Mouse (Mus musculus): ENCODE data around the gene Fsip1.
A peak's percentile ranks its signal among the peaks of the same experiment; 100 is the strongest.

Fsip1 gene

DNA sequence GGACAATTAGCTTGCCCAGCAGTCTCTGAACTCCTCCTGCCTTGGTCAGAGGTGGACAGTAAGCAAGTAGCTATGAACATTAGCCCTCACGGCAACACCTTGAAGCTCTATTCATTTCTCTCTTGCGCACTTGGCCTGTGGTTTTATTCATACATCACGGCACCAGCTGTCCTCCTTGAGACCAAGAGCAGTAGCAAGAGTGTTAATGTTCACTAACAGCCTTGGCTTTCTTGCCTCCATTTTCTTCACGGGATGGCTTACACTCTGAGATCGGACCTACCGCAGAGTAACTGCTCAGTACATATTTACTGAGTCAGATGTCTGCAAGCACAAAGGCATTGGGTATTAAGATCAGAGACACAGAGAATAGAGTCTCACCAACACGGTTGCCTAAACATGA, 132.3 kb downstream of the Fsip1 start:
- no peak for DNase-seq

DNA sequence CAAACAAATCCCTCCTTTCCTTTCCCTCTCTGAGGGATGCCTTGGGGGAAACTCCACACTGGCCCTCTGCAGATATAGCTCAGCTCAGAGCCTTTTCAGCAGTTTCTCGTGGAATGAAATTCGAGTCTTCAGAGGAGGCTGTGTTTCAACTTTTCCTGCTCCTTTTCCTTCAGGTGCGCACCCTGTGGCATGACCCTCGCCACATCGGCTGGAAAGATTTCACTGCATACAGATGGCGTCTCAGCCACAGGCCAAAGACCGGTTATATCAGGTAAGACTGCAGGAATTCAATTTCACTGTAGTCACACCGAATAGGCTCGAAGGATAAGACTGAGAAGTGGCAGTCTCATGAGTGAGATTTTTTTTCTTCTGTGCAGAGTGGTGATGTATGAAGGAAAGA, 133.0 kb downstream of the Fsip1 start:
- DNase-seq = no peak

DNA sequence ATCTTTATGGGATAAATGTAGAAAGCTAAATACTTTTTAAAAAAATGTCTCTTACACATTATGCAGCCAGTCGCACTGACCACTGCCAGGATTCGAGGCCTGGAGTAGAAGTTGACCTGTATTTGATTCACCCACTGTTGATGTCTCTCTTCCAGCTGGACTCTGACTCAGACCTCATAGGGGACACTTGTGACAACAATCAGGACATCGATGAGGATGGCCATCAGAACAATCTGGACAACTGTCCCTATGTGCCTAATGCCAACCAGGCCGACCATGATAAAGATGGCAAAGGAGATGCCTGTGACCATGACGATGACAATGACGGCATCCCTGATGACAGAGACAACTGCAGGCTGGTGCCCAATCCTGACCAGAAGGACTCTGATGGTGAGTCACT, 134.5 kb downstream of the Fsip1 start:
- DNase-seq = no peak

DNA sequence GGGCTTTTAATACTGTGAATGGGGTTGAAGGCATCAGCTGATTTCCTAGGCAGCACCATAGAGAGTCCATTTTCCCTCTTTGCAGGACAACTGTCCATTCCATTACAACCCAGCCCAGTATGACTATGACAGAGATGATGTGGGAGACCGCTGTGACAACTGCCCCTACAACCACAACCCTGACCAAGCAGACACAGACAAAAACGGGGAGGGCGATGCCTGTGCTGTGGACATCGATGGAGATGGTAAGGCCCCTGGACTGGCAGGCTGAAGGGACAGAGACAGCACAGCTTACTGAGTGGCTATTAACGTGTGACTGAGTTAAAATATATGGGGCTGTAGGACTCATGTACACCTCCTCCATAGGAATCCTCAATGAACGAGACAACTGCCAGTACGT, 136.0 kb downstream of the Fsip1 start:
- no peak for DNase-seq

DNA sequence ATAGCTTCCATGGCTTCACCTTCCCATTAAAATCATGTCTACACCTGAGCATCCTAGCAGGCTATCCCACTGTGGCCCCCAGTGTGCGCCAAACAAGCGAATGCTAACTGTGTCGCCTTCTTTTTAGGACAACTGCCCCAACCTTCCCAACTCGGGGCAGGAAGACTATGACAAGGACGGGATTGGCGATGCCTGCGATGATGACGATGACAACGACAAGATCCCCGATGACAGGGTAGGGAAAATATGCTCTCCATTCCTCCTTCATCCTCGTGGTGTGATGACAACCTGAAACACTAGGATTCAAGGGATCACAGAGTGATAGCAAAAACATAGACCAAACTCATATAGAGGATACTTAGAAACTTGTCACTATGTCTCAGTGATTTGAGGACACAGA, 136.7 kb downstream of the Fsip1 start:
- no peak for DNase-seq

DNA sequence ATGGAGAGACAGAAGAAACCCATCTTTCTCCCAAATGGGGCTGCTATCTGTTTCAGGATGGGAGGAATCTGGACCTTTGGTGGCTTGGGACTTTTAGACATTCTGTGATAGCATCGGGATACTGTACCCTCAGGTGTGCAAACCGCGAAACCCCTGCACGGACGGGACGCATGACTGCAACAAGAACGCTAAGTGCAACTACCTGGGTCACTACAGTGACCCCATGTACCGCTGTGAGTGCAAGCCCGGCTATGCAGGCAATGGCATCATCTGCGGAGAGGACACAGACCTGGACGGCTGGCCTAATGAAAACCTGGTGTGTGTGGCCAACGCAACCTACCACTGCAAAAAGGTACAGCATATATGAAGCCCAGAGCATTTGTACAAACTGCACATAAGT, 137.1 kb downstream of the Fsip1 start:
- no peak for DNase-seq

DNA sequence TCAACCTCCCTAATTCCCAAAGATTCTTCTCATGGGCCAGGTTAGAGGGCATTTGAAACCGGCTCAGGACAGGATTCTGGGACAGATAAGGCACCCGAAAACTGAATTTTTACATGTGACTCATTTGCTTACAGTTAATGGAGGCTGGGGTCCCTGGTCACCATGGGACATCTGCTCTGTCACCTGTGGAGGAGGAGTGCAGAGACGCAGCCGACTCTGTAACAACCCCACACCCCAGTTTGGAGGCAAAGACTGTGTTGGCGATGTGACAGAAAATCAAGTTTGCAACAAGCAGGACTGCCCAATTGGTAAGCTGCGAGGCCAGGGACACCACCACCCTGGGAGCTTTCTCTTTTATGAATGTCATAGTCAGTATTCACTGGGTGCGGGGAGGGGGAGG, 138.3 kb downstream of the Fsip1 start:
- DNase-seq = no peak

DNA sequence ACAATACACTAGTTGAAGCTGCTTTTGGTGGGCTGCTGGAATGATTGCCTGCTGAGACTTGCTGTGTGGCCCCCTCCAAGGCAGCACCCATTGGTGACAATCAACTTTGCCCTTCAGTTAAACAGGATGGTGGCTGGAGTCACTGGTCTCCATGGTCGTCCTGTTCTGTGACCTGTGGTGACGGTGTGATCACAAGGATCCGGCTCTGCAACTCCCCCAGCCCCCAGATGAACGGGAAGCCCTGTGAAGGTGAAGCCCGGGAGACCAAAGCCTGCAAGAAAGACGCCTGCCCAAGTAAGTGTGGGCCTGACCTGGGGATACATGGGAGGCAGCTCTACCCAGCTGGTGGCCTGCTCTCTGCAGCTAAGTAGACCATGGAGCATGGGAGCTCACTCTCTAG, 138.7 kb downstream of the Fsip1 start:
- no peak for DNase-seq

DNA sequence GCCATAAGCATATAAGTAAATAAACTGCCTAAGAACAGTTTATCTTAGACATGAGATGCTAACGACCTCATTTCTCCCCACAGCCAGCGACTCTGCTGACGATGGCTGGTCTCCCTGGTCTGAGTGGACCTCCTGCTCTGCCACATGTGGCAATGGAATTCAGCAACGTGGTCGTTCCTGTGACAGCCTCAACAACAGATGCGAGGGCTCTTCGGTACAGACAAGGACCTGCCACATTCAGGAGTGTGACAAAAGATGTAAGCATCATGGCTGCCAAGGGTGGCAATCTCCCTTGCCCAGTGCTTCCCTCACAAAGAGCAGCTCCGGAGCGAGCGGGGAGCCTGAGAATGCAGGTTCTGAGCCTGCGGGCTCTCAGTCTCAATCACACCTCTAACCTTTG, 139.4 kb downstream of the Fsip1 start:
- DNase-seq = no peak

DNA sequence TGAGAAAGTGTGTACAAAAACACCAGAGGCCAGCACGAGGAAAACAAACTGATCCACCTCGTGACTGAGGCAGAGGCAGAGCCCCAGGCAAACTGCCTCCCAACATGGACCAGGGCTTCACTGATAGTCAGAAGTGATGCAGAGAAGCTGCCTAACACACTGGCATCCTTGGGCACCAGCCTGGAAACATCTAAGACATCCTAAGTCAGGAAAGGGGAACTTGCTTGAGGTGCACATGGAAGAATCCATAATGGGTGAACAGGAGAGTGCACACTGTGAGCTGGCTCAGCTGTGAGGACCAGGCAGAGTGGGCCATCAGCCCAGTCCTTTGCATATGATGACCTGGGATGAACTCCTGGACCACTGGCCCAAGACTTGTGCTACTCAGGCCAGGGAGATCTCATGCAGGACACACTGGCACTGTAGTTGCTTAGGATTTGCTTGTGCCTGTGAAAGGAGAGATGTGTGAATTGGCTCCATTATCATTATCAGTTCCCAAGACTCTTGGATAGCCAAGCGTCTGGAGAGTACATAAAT, 139.9 kb downstream of the Fsip1 start:
- no peak for DNase-seq

DNA sequence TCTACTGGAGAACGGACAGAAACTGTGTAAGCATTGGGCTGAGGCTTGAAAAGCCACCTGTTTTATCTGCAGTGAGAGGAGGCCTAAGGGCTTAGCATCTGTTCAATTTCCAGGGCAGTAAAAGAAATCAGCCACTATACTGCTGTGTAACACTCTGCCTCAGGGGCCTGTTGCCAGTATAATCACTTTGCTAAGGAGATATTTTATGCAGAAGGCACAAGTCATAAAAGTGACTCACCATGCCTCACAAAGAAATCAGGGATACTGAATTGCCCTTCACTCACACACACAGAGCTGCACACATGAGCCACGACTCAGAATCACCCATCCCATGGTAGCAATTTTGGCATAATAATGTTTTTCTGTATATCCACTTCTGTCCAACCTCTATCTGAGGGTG, 140.6 kb downstream of the Fsip1 start:
- DNase-seq = no peak

DNA sequence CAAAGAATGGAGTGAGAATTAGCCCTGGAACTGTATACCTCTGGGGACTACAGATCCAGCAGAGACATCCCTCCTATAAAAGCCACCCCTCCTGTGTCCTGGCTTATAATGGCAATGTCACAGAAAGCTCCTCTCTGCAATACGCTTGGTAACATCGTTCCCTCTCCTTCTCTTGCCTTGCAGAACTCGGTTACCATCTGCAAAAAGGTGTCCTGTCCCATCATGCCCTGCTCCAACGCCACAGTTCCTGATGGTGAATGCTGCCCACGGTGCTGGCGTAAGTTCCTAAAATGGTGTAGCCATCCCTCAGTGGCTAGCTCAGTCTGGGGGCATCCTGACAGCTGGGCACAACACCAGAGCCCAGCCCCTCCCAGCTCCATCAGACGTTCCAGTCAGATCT, 141.1 kb downstream of the Fsip1 start:
- DNase-seq = no peak

DNA sequence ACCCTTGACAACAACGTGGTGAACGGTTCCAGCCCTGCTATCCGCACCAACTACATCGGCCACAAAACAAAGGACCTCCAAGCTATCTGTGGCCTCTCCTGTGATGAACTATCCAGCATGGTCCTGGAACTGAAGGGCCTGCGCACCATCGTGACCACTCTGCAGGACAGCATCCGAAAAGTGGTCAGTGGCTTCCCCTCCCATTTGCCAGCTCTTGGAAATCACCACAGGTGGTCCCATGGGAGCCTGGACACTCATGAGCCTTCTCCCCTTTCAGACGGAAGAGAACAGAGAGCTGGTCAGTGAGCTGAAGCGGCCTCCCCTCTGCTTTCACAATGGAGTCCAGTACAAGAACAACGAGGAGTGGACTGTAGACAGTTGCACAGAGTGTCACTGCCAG, 142.1 kb downstream of the Fsip1 start:
- DNase-seq = no peak

DNA sequence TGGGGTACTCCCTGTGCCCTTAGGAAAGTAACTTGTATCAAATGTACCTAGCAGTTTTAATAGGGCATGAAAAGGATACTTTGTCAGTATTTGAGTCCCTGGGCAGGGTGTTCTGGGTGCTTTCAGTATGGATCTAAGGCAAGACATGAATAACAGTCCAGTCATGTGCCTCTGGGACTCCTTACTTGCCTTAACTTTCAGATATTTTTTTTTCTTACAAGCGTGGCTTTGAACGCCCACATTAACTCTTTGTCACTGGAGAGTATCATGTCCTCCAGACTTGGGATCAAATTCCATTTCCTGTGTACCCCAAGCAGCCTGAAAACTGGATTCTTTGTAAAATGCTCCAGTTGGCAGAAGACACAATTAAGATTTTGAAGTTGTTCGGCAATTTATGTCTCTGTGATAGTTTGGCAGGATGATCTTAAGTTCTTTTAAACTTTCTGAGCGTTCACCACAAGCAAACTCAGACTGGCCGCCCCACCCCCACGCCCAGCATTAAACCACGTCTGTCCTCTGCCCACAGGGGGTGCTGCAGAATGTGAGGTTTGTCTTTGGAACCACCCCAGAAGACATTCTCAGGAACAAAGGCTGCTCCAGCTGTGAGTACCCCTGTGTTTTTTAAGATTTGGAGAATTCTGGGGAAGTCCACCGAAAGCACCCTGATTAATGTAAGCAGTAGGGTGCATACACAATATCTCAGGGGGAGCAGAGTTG, 142.8 kb downstream of the Fsip1 start:
- DNase-seq = no peak

DNA sequence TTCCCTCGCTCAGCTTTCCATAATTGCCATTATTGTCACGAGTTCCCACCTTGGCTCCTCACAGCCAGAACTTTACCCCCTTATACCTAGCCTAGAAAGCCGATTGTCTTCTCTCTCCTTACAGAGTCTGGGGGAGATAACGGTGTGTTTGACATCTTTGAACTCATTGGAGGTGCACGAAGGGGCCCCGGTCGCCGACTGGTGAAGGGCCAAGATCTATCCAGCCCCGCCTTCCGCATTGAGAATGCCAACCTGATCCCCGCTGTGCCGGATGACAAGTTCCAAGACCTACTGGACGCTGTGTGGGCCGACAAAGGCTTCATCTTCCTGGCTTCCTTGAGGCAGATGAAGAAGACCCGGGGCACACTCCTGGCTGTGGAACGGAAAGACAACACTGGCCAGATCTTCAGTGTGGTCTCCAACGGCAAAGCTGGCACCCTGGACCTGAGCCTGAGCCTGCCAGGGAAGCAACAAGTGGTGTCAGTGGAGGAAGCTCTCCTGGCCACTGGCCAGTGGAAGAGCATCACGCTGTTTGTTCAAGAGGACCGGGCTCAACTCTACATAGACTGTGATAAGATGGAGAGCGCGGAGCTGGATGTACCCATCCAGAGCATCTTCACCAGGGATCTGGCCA, 143.8 kb downstream of the Fsip1 start:
- no peak for DNase-seq

DNA sequence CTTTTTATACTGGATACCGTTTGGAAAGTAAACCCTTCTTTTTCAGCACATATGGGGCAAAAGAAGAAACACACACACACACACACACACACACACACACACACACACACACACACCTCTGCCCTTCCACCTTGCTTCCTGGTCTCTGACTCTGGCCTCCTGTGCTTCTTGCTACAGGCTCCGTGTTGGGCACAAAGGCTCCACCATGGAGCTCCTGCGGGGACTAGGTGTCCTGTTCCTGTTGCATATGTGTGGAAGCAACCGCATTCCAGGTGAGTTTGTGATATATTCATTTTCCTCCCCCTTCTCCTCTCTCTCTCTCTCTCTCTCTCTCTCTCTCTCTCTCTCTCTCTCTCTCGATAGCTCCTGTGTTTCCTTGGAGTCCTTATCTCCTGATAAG, 144.3 kb downstream of the Fsip1 start:
- DNase-seq = no peak

DNA sequence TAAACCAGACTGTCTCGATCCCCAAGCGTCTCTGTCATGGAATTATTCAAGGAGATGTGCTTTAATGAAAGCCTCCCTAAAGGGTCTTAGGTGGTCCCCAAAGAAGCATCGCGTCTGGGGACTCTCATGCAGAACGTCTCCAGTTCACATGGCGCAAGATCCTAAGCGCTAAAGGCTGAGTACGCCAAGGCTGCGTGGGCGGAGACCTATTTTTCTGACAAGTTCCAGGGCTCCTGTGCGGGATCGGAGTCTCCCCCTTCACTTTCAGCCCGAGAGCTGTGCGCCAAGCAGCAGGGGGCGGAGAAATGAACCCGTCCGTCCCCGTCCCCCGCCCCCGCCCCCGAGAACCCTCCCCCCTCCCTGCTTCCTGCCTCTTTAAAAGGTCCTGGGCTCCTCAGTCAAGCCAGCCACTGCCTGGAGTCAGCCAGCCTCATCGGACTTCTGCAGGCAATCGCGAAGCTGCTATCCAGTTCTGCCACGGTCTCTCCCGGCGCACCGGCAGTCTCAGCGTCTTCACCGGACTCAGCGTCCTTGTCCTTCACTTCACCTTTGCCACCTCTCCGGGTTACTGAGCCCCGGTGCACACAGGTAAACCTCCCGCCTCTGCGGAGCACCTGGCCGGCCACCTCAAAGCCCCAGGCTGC, 145.2 kb downstream of the Fsip1 start, which contains the start of gene Thbs1:
Thbs1 (plus strand) TSS at position 389 of the 644 bp plus-strand sequence.
- DNase-seq = peak; percentile 65

DNA sequence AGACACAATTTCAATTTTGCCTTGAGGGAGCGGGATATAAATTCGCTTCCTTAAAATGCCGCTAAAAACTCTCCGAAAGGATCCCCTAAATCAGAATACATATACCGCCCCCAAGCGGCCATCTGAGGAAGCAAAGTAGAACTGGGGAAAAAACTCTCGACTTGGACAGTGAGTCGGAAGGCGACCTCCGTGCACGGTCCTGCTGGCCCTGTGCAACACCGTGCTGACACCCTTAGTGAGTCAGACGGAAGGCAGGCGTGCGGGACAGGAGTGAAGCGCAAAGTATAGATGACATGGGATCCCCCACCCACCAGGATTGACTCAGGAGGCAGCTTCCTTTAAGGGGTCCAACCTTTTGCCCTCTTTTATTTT, 145.7 kb downstream of the Fsip1 start:
- DNase-seq = peak; percentile 78

DNA sequence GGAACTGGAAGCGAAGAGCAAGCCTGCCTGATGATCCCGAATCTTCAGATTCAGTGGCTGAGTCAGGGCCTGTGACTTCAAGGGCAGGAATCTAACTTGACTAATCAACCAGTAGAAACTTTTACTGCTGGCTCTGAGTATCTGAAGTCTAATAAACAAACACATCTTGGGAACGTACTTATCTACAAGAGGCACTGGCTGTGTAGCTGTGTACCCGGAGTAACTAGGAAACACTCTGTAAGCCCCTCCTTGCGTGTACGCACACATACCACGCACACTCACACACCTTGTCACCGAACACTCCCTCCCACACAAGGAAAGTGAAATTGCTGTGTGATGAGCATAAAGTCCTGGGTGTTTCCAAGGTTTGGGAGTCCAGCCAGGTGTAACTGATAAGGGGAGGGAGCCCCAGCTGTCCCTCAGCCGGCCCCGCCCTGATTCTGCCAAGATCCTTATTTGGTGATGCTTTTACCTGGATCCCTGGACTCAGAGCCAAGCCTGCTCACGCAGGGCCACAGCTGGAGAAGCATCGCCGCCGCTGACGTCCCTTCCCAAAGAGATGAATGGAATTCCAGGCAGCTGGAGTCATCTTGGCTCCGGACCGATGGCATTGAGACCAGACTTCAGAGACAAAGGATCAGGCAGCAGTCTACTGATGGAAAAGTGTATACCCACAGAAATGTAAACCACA, 146.4 kb downstream of the Fsip1 start:
- no peak for DNase-seq

DNA sequence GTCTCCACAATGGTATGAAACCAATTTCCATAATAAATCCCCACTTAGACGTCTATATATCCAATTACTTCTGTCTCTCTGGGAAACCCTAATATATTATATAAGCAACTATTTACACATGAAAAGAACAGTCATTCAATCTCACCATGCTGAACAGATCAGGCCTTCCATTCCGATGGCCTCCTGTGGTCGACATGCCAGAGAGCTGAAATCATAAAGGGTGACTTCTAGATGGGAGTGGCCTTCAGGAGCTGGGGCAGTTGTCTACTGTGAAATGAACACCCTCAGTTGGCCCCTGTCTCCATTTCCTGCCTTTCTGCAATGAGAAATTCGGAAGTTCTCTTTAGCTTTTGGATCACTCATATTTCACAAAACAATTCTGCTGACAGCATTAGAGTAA, 154.6 kb downstream of the Fsip1 start:
- no peak for DNase-seq

DNA sequence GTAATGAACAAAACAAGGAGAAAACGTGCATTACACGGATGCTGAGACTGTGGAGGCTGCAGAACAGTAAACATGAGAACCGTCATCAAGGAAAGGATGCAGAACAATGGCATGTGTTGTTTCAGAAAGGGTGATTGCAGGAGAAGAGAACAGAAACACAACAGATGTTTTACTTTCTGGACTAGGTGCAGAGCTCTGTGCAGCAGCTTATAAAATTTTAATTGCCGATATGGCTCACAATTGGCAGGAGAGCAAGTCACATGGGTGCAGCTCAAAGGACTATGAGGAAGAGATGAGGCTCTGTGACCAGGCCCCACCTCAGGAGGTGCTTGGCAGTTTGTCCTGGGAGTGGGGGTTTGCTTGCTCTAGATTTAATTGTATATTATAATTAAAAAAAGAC, 157.7 kb downstream of the Fsip1 start:
- no peak for DNase-seq

DNA sequence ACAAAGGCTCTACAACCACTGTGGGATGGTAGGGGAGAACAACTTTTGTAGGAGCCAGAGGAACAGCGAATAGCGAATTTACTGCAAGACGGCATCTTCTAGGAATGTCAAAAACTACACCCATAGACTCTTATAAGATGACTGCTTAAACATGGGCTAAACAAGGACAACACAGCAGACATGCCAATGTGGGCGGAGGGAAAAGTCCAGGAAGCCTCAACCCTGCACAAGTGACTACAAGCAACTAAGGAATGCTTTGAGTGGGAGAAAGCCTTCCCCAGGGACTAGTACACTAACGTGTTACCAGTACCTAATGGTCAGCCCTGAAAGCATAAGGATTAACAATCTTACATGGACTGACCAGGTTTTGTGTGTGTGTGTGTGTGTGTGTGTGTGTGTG, 165.5 kb downstream of the Fsip1 start:
- DNase-seq = no peak

DNA sequence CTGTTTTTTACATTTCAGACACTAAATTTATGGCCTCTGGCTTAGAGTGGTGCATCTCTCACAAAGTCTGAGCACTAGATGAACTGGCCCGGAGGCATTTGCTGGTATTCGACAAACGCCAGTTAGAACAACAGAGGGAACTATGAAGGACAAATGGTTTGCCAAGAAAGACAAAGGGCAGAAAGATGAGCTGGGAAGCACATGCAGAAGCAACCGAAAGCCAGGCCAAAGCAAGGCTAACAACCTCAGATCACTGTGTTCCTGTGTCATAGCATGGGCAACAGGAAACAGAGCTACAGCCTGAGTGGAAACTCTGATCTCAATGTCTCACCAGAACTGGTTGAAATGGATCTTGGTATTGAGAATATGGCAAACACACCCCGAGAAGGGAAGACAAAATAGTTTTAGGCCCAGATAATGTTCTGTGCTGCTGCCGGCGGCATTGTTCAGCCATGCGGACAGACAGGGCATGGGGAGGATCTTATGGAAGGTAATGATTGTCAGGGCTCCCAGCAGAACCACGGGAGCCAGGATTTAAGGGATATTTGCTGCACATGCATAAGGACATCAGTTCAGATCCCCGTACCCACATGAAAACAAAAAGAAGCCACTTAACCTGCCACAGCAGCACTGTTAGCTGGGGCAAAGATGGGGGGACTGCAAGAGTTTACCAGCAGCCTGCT, 169.6 kb downstream of the Fsip1 start:
- no peak for DNase-seq
